Mouse (Mus musculus): ENCODE data around the gene S100a4. TPM values are rescaled to one million over a fixed set of nuclear protein-coding genes. Genes with fewer than 3 reads are reported as not detected.

Gene S100a4
- 1 to 10 TPM; 2.7 to 3.8 TPM for total RNA-seq (2021)

DNA sequence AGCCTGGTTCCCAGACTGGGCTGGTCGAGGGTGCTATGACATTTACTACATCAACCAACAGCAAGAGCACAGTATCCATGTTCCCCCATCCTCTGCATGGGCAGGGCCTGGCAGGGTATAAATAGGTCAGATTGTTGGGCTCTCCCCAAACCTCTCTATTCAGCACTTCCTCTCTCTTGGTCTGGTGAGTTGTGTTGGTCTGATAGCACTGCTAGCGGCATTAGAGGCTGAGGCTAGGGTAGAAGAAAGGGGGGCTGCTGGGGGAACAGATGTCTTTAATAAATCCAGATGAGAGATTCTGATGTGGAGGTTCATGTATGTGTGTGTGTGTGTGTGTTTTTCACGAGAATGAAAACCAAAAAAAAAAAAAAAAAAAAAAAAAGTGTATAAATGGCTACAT is at the start of gene S100a4:
Gene S100a4, plus strand, starts transcription at position 149 of the 400 bp plus-strand sequence.
- DNase-seq, result no peak

DNA sequence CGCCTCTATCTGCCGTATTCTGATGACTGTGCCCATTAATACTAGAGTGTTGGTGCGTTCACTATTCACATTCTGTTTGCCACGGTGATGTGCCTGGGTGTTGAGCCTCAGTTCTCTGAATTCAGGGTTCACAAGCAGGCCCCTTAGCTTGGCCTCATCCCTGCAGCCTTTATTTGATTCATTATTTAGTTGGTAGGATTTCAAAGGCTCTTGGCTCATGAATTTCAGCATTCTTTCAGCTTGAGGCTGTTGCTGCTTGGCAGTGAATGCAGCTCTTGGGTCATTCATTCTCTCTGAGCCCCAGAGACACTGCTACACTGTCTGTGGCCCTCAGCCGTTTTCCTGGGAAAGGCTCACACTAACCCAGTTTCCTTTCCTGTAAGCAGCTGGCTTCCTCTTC is 47.6 kb upstream of the S100a4 start:
- peak in 1 of 2 experiments; percentile 37 for DNase-seq

DNA sequence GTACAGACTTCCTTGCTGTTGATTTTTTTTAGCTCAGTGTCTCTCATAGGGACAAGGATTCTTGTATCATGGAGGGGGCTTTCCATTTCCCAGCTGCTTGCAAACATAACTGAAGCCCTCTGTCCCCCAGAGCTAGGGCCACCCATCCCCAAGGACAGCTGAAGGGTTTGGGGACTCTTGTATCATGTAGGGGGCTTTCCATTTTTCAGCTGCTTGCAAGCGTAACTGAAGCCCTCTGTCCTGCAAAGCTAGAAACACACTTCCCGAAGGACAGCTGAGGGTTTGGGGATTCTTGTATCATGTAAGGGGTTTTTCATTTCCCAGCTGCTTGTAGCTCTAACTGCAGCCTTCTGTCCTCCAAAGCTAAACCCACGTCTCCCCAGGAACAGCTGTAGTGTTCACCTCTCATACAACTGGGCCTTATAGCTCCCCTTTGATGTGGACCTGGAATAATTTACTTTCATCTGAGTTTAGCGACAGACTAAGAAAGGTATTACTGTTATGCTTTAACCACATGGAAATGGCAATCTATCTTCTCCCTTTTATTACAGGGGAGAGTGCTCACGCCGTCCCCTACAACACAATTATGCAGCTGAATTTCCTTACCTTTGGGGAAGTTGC is 43.5 kb upstream of the S100a4 start, which contains the start of gene S100a3:
Gene S100a3, plus strand, starts transcription at position 571 of the 621 bp plus-strand sequence.
- DNase-seq, result no peak

DNA sequence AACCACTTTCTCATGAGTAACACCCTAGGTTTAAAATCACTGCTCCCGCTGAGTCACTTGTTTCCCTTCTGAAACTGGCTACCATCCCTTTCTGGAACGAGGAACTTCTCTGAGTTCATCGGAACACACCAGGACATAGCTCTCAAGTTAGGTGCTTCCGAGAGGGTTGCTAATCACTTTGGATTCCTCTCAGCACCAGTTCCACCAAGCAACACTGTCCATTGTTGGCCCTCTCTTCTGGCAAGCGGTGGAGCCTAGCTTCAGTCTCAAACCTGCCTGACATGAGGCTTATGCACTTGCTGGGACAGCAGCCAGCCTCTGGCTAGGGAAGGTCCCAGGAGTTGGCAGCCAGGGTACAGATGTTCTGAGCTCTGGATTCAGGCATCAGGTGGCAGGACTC is 28.9 kb upstream of the S100a4 start:
- DNase-seq, result no peak

DNA sequence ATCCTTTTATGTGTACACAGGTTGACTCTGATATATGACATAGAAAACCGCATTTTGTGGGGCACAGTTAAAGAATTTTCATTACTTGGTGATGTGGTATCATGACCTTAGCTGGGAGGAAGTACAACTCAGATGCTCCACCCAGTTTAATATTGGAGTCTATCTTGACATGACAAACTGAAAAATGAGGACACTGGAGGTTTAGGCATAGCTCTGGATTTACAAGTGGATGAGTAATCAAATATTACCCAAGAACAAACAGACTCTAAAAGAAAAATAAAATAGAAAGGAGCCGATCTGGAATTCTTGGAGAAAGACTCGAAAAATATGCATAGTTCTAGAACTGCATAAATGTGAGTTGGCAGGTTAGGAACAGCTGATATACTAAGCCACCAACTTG is 28.3 kb upstream of the S100a4 start:
- DNase-seq, result no peak

DNA sequence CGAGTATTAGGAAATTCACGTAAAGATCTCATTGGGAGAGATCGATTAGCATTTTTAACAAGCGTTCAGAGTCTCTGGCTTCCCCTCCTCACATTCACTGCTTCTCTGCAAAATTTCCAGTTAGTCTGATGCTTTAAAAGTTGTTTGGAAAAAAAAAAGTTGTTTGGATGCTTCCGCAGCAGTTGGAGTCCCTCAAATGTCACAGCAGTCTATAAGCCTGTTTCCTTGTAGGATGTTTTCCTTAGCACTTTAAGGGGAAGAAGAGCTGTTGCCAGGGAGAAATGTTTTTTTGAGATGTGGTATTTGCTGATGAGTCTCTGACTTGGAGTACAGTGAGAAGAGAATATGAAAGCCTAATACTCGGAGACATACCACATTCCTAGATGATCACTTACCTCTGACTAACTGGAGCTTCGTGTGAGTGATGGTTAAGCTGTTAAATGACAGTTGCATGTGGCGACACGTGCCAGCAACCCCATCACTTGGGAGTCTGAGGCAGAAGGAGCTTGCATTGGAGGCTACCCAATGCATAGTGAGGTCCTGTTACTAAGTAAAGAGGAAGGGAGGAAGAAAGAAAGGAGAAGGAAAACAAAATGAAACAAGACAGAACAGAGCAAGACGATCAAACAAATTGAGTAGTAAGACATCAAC is 27.1 kb upstream of the S100a4 start:
- DNase-seq, result no peak

DNA sequence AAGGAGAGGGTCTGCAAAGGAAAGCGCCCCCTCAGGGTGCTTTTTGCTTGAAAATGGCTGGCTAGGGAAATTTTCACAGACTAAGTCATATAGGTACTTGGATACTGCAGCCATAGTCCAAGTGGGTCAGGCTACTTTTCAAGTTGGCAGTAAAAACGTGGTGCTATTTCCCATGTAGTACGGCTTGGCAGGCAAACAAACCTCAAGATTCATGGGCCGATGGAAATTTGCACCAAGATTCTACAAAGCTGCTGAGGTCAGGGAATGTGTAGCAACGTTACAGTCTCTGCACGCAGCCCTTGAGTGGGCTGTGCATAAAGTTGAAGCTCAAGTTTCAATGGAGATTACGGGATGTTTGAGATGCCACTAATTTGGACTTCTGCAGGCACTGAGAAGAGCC is 24.1 kb upstream of the S100a4 start:
- no peak for DNase-seq

DNA sequence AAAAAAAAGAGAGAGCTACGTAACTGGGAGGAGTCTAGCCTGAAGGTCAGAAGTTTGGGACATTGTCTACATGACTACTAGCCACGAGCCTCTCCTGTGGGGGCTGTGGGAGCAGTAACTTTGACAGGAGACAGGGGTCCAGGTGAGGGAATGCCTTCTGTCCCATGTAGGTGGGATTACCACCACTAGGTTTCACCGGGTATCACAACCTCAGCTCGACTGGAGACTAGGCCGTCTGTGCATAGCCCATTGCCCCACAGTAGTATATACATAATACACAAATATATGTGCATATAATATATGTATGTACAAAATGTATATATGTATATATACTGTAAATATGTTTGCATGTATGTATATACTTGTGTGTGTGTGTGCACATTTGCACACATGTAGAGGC is 22.4 kb upstream of the S100a4 start:
- DNase-seq, result no peak

DNA sequence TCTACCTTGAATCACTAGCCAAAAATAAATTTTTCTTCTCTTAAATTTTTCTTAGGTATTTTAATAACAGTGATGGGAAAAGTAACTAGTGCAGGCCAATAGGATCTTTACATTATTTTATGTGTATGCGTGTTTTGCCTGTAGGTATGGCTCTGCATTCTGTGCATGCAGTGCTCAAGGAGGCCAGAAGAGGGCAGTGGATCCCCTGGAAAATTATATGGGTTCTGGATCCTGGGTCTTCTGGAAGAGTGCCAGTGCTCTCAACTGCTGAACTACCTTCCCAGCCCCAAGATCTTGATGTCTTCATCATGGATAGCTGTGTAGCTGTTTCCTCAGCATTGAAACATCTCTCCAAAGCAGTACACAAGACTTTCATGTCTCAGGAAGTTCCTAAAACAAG is 21.4 kb upstream of the S100a4 start:
- DNase-seq, result no peak

DNA sequence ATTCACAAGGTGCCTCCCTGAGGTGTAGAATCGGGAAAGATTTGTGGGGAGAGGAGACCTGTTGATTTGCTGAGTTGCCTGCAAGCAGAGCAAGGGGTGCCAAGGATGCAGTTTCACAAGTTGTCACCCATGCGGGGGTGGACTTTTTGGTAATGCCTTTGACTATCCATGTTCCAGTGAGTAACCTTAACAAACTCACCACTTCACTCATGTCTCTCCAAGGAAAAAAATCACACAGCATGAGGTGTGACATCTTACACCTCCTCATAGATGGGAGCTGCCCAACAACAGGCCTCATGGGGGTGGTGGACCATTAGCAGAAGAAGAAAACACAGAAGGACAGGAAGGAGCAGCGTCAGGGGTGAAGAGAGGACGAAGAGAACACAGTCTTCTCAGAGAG is 21.0 kb upstream of the S100a4 start:
- no peak for DNase-seq

DNA sequence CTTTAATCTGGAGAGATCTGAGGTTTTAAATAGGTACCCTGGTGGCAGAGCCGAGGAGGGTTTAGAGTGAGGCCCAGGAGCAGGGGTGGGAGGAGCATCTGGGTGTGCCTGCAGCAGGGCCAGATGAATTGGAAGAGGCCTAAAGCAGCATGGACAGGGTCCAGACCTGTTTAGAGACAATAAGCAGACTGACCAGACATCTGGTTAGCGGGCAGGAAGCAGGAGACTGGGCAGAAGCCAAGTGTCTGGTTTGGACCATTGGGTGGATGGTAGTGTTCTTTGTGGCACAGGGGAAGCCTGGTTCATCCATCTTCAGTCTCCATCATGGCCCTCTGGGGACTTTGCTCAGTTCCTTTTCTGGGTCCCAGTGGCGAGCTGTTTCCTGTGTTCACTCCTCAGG is 19.7 kb upstream of the S100a4 start:
- DNase-seq, result no peak

DNA sequence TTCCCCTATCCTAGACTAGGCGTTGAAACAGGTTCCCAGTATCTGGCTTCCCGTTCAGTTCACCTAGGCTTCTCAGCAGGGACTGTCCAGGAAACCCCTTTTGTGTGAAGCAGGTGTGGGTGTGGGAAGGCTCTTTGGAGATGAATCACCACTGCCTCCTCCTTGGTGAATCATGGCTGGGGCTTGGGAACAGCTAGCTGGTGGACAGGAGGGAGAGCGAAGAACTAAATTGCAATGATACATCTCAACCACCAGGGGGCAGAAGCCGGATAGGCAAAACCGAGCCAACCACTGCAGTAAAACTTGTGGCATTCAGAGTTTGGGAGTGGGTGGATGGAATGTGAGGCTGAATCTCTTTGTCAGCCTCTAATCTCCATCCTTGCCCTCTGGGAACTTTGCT is 18.0 kb upstream of the S100a4 start:
- peak; percentile 60 to 73 for DNase-seq

DNA sequence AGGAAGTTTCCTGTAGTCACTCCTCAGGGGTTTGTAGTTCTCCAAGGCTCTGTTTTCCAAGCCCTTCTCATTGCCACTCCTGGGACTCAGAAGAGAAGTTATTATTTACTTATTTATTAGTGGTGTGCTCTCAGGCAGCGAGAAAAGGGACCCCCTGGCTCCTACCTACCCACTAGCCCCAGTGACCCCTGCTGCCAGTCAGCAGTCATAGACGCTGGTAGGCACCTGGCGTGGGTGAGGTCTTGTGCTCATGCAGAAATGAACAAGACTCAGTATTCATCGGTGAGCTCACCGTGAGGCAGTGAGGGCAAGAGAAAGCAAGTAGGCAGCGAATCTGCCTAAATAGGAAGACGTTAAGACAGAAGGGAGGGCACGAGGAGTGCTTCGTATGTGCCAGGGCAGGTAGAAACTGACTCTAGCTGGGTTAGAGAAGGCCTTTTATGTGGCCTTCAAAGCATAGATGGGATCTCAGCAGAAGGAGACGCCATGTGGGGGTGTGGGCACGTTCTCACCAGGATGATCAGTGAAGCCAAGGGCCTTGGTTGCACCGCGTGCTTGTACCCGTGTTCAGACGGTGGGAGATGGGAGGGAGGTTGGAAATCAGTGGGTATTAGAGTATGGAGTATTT is 17.4 kb upstream of the S100a4 start:
- no peak for DNase-seq

DNA sequence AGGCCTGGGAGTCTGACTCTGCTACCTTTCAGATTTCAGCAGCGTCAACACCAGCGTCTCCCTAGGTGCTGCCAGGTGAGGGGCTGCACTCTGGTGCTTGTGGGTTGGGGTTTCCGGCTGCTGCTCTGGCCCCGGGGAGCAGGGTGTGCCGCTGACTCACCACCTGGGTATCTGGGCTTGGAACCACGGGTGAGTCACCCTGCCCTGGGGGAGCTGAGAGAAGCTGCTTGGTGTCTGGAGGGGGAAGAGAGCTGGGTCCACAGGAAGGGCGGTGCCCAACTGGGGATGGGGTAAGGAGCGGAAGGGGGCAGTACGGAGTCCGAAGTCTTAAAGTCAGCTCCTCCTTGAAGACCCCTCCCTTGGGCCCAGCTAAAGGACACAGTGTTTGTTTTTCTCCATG is 16.7 kb upstream of the S100a4 start:
- DNase-seq, result no peak

DNA sequence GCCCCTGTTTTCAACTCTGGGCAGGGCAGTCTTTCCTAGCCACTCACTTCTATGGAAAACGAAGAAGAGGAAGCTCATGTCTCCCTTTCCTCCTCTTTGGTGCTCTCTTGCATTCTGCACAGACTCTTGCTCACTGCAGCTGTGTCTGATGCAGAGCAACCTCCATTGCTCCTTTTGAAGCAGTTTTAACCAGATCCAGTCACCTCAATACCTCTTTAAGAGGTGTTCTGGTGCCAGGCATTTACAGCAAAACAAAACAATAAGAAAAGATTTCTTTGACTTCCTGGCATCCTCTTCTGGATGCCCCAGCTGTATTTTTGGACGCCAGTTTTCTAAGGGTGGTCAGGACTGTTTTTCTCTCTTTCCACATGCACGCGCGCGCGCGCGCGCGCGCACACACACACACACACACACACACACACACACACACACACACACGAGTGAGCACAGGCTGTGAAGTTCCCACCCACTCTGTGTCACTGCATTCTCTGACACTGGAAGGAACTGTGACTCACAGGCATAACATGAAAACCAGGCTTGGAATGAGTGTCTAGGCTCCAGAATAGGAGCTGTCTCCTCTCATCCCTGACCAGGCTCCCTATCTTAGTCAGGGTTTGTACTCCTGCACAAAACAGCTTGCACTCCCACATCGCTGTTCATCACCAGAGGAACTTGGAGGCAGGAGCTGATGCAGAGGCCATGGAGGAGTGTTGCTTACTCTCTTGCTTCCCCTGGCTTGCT is 16.0 kb upstream of the S100a4 start:
- no peak for DNase-seq

DNA sequence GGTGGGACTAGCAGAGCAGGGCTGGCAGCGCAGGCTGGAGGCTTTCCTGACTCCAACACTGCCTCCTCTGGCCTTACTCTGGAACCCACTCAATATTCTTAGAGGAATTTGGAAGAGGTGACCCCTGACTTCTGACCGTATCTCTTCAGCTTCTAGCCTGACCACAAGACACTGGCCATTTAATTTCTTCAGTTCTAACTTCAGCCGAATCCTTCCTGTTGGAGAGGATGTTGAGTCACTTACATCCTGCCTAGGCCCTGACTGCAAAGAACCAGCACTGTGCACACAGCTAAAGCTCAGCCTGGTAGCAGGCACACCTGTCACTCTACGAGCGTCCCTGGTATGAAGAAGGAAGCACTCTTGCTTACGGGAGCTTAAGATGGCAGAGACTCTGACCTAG is 14.2 kb upstream of the S100a4 start:
- DNase-seq, result no peak

DNA sequence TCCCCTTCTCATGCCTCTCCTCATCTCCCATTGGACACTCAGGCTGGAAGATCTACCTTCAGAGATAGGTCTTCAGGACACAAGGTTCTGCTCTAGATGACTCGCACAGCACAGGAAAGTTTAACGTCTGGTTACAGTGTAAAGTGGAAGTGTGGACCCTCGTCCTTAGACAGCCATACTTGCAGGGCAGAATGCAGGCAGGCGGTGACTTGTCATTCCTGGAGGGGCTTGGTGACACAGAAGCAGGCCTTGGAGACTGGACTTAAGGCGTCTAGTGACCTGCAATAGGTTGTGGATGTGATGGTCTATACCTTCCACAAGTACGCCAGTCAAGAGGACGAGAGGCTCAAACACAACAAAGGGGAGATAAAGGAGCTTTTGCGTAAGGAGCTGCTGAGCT is 13.6 kb upstream of the S100a4 start, which contains the start of gene S100a2:
Gene S100a2, plus strand, starts transcription at position 301 of the 400 bp plus-strand sequence.
- no peak for DNase-seq

DNA sequence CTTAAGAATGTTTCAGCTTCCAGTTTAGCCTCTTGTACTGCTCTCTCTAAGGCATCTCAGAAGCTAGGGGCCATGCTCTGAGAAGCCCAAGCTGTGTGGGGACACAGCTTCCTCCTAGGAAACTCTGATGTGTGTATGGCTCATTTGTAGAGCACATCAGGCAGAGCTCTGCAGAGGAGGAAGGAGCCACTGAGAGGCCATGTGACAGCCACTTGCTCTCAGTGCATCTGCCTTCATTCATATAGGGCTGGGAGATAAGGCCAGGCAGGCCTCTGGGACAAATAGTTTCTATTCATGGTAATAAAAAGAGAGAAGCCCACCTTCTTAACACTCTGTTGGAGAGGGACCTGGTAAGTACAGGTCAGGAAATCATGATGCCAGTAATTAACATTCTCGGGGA is 9.1 kb upstream of the S100a4 start:
- no peak for DNase-seq

DNA sequence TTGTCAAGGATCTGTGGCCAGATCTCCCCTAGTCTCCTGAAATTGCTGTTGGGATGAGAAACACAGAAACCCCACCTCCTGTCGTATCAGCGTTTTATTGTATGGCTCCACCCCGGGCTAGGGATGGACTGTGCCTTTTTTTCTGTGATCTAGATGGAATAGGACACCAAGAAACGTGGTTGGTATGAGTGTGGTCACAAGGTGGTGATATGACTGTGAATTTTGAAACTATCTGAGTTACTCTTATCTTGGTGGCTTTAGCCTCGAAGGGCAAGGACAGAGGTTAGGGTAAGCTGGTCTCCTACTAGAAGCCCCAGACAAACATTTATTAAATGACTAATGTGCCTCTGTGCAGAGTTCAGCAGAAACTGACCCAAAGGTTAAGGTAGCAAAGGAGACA is 8.0 kb upstream of the S100a4 start:
- no peak for DNase-seq

DNA sequence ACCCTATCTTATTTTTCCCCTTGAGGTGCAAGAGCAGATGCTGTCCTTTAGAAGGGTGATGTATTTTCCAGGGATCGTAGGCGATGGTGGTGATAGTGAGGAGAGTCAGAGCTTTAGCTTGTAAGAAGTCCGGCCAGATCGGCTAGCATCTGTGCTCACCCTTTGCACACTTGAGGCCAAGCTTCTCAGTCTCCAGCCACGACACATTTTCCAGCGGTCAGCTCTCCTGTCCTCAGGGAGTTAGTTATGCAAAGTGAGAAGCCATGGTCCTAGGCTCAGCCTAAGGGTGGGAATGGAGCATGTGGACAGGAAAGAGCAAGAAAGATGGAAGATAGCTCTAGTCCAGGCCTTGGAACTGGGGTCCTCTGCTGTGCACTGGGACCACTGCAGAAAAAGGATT is 6.8 kb upstream of the S100a4 start:
- DNase-seq, result no peak

DNA sequence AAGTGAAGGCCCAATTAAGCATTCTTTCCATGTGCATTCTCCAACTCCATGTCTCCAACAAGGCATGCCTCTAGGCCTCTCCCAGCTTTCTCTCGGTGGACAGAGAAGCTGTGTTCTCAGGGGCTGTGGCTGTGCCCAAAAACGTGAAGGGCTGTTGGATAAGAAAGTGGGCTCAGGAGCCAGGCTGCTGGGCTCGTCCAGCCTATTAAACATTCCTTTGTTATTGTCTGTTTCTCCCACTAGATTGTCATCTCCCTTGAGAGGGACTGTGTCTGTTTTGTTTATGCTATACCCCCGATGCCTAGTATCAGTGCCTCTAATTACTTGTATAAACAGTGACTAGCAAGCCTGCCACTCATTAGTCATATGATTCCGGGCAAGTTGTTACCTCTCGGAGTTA is 5.8 kb upstream of the S100a4 start:
- DNase-seq, result no peak

DNA sequence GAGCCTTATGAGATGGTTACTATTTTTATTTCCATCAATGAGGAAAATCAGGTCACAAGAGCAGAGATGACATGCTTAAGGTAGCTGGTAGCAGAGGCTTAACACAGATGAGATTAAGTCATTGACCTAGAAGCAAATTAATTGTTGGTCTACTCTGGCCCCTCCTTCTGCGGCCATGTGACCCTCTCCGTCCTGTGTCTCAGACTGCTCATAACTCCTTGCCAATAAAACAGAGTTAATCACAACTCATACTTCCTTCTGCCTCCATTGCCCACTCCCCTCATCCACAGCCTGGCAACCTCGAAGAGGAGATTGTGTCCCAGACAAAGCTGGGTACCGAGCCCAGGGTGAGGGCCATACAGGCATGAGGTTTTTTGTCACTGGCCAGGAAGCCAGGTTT is 5.4 kb upstream of the S100a4 start:
- DNase-seq, result no peak

DNA sequence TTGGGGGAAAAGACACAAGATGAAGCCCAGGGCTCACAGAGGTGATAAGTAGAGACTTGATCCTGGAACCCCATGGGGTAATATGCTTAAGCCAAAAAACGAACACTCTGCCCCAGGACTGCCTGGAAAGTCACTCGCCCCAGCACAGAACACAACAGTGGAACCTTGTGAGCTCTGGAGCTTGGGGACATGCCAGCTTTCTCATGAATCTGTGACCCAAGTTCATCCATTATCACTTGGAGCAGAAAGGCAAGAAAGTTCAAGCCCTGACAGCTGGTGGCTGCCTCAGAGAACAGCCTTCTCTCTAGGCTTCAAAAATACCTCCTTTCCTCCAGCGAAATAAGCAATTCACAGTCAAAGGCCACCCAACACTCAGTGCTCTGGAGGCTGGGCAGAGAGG is 4.2 kb upstream of the S100a4 start:
- no peak for DNase-seq

Data from layer of hippocampus, postnatal 36 days (tissue).